Mouse (Mus musculus) heart, adult 2 months (tissue): Measurements from ENCODE around the gene Gpn2.

Source experiments
- CTCF ChIP-seq: fragments of 200-600 bp; IDR thresholded peaks from 2 replicates; pipeline ENCODE4 v1.8.1; 2022; ENCODE audit warnings: antibody characterized with exemption, mild to moderate bottlenecking, moderate library complexity
- EP300 ChIP-seq: fragments of 200-500 bp; IDR thresholded peaks from 2 replicates; pipeline ENCODE4 v1.6.1; 2011; ENCODE audit warnings: low read depth, low read length, control low read depth; ENCODE audit not compliant: insufficient read depth

GRCm38 (mm10) chr4:133620668-133621067, 36.5 kb downstream of the Gpn2 start:
- TF ChIP-seq CTCF (no peak), EP300 (no peak)
